Mouse (Mus musculus) thymus, postnatal 36 days (tissue): Measurements from ENCODE around the gene Umodl1.

Source experiments
- DNase-seq, 2 experiments: peaks; one replicate each; pipeline ENCODE4 v3.0.0; 2022; ENCODE audit warnings: mixed read lengths in 2 of 2

Umodl1 gene

GRCm38 (mm10) chr17:31002613-31003012 is 48.2 kb downstream of the Umodl1 start:
- no peak for DNase-seq

GRCm38 (mm10) chr17:31005284-31005683 is 50.8 kb downstream of the Umodl1 start:
- DNase-seq, result no peak

GRCm38 (mm10) chr17:31007357-31007756 is 52.9 kb downstream of the Umodl1 start:
- no peak for DNase-seq

GRCm38 (mm10) chr17:31008416-31008815 is 54.0 kb downstream of the Umodl1 start:
- peak; percentile 17 to 51 for DNase-seq

- DNase-seq, result peak; percentile 60 to 61
Observed at GRCm38 (mm10) chr17:31011551-31012394, 57.3 kb downstream of the Umodl1 start.

- DNase-seq, result peak; percentile 59 to 65
Observed at GRCm38 (mm10) chr17:31018267-31018666, 63.8 kb downstream of the Umodl1 start.

GRCm38 (mm10) chr17:31019505-31019904 is 65.1 kb downstream of the Umodl1 start:
- DNase-seq, result peak; percentile 65 to 70

- DNase-seq, result no peak
Observed at GRCm38 (mm10) chr17:31020078-31020477, 65.6 kb downstream of the Umodl1 start.

GRCm38 (mm10) chr17:31021276-31021675 is 66.8 kb downstream of the Umodl1 start:
- DNase-seq, result no peak

GRCm38 (mm10) chr17:31024125-31024781 is 69.8 kb downstream of the Umodl1 start:
- DNase-seq, result no peak

- DNase-seq, result no peak
Observed at GRCm38 (mm10) chr17:31024782-31025125, 70.3 kb downstream of the Umodl1 start.

GRCm38 (mm10) chr17:31026986-31027385 is 72.5 kb downstream of the Umodl1 start:
- no peak for DNase-seq

- DNase-seq, result no peak
Observed at GRCm38 (mm10) chr17:31027723-31028122, 73.3 kb downstream of the Umodl1 start.

- no peak for DNase-seq
Observed at GRCm38 (mm10) chr17:31028821-31029370, 74.5 kb downstream of the Umodl1 start.

- DNase-seq, result no peak
Observed at GRCm38 (mm10) chr17:31029407-31029806, 75.0 kb downstream of the Umodl1 start.

- no peak for DNase-seq
Observed at GRCm38 (mm10) chr17:31032341-31032740, 77.9 kb downstream of the Umodl1 start.

GRCm38 (mm10) chr17:31033251-31033650 is 78.8 kb downstream of the Umodl1 start:
- peak; percentile 36 to 42 for DNase-seq

GRCm38 (mm10) chr17:31034165-31034564 is 79.7 kb downstream of the Umodl1 start:
- DNase-seq, result peak; percentile 51 to 59

- DNase-seq, result no peak
Observed at GRCm38 (mm10) chr17:31034674-31035356, 80.4 kb downstream of the Umodl1 start.

- DNase-seq, result no peak
Observed at GRCm38 (mm10) chr17:31036168-31036876, 81.9 kb downstream of the Umodl1 start.

GRCm38 (mm10) chr17:31037331-31037730 is 82.9 kb downstream of the Umodl1 start:
- DNase-seq, result no peak

GRCm38 (mm10) chr17:31038381-31038780 is 83.9 kb downstream of the Umodl1 start:
- no peak for DNase-seq

- DNase-seq, result peak in 1 of 2 experiments; percentile 32
Observed at GRCm38 (mm10) chr17:31039626-31040025, 85.2 kb downstream of the Umodl1 start.
